Mouse (Mus musculus) thymus, adult 2 months (tissue): Measurements from ENCODE around the gene Ddx39.

ENCODE experiments used
- CTCF ChIP-seq: fragments of 200-500 bp; IDR thresholded peaks from 2 replicates; pipeline ENCODE4 v1.5.1; 2012; ENCODE audit warnings: mild to moderate bottlenecking, control low read depth, low read length, moderate library complexity, borderline replicate concordance; ENCODE audit not compliant: control insufficient read depth, poor library complexity, insufficient read depth; ENCODE audit errors: extremely low read depth
- POLR2A ChIP-seq: fragments of 200-500 bp; IDR thresholded peaks from 2 replicates; pipeline ENCODE4 v1.6.1; 2012; ENCODE audit warnings: mild to moderate bottlenecking, low read length, control low read depth, moderate library complexity; ENCODE audit not compliant: control insufficient read depth, poor library complexity, insufficient read depth; ENCODE audit errors: extremely low read depth

DNA sequence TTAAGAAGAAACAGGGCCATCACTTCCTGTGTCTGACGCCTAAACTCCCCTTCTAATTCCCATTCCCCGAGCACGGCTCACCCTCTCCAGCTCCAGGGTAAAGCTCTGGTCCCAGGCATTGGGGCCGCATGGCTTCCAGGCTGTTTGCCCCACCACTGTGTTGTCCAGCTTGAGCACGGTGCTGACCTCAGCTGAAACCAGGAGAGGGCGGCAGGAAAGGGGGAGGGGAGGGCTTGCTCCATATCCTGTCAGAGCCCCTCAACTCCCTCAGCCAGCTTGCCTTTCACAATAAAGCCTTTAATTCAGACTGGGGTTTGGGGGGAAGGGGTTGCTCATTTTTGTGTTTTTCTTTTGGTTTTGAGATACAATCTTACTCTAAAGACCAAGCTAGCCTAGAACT, 33.9 kb upstream of the Ddx39 start:
- no peak for TF ChIP-seq POLR2A
- no peak for TF ChIP-seq CTCF
